Mouse (Mus musculus): ENCODE measurements around the gene Tex14.

GRCm38 (mm10) chr11:87523466-87523865, 118.6 kb downstream of the Tex14 start:
- TF ChIP-seq POLR2A (IDR thresholded peaks at IDR 0.05; ENCODE audit: borderline replicate concordance, insufficient read depth, low read length) (no peak), CTCF (IDR thresholded peaks at IDR 0.05; ENCODE audit: borderline replicate concordance, insufficient read depth, low read depth, low read length) (no peak)
